Mouse (Mus musculus): ENCODE data around the gene Snx29. TPM values are rescaled to one million over a fixed set of nuclear protein-coding genes. Genes with fewer than 3 reads are reported as not detected.

Gene Snx29
- total and polyA plus RNA-seq, 3 experiments, result 2.6 to 9.9 (median 8.9) TPM

GRCm38 (mm10) chr16:11473893-11474505, 151.3 kb downstream of the Snx29 start:
- no peak for DNase-seq
- no peak overlapping the region for H3K9ac ChIP-seq (ENCODE audit: low read depth, low read length)
- H3K27ac ChIP-seq, result no peak overlapping the region; the same call in 1 of the 2 replicates
- H3K36me3 ChIP-seq (ENCODE audit: control insufficient read depth, insufficient read depth, low read length), result no peaks in the 10 kb centered on the region
- TF ChIP-seq POLR2A (IDR thresholded peaks at IDR 0.05; ENCODE audit: insufficient read depth, low read depth, low read length) (no peak), EP300 (IDR thresholded peaks at IDR 0.05; ENCODE audit: insufficient read depth, low read depth, low read length) (no peak), CTCF (IDR thresholded peaks at IDR 0.05) (no peak)
- no peak overlapping the region for H3K4me3 ChIP-seq
- intact Hi-C loops (cut with DNase I), result loop anchor here (5.0 kb wide), 1 partner anchor 198 kb away; no protein-coding TSS in a partner anchor
- no peaks in the 10 kb centered on the region for H3K79me2 ChIP-seq (replicated peaks; ENCODE audit: control insufficient read depth, insufficient read depth, low read length)
- no peaks in the 10 kb centered on the region for H3K27me3 ChIP-seq (ENCODE audit: control insufficient read depth, insufficient read depth, low read length)
- WGBS, result 77% methylated on average over 6 of the region's 6 CpGs
- H3K4me1 ChIP-seq (ENCODE audit: control insufficient read depth, insufficient read depth, low read length), result peaks cover 8% of the 10 kb centered on the region

GRCm38 (mm10) chr16:11475137-11475943, 152.6 kb downstream of the Snx29 start:
- no peak overlapping the region for H3K4me3 ChIP-seq
- no peaks in the 10 kb centered on the region for H3K36me3 ChIP-seq (ENCODE audit: control insufficient read depth, insufficient read depth, low read length)
- H3K9ac ChIP-seq (ENCODE audit: low read depth, low read length), result no peak overlapping the region
- peaks cover 11% of the 10 kb centered on the region for H3K4me1 ChIP-seq (ENCODE audit: control insufficient read depth, insufficient read depth, low read length)
- H3K79me2 ChIP-seq (replicated peaks; ENCODE audit: control insufficient read depth, insufficient read depth, low read length), result no peaks in the 10 kb centered on the region
- no peak for DNase-seq
- H3K27ac ChIP-seq, result no peak overlapping the region
- H3K27me3 ChIP-seq (ENCODE audit: control insufficient read depth, insufficient read depth, low read length), result no peaks in the 10 kb centered on the region
- intact Hi-C loops (cut with DNase I), result no loop called here
- WGBS, result 64% methylated on average over 10 of the region's 10 CpGs
- TF ChIP-seq POLR2A (IDR thresholded peaks at IDR 0.05; ENCODE audit: insufficient read depth, low read depth, low read length), result no peak

- no peaks in the 10 kb centered on the region for H3K79me2 ChIP-seq (replicated peaks; ENCODE audit: control insufficient read depth, insufficient read depth, low read length)
- 76% methylated on average over 1 of the region's 1 CpGs for WGBS
- no peak overlapping the region for H3K4me3 ChIP-seq
- H3K36me3 ChIP-seq (ENCODE audit: control insufficient read depth, insufficient read depth, low read length), result no peaks in the 10 kb centered on the region
- intact Hi-C loops (cut with DNase I), result no loop called here
- no peak for DNase-seq
- H3K4me1 ChIP-seq (ENCODE audit: control insufficient read depth, insufficient read depth, low read length), result peaks cover 11% of the 10 kb centered on the region
- no peak overlapping the region for H3K27ac ChIP-seq
- H3K9ac ChIP-seq (ENCODE audit: low read depth, low read length), result no peak overlapping the region
- no peaks in the 10 kb centered on the region for H3K27me3 ChIP-seq (ENCODE audit: control insufficient read depth, insufficient read depth, low read length)
- TF ChIP-seq POLR2A (IDR thresholded peaks at IDR 0.05; ENCODE audit: insufficient read depth, low read depth, low read length) (no peak), EP300 (IDR thresholded peaks at IDR 0.05; ENCODE audit: insufficient read depth, low read depth, low read length) (no peak), CTCF (IDR thresholded peaks at IDR 0.05) (no peak)
These were observed 153.6 kb downstream of the Snx29 start for GRCm38 (mm10) chr16:11476314-11476713.

- DNase-seq, result no peak
- intact Hi-C loops (cut with DNase I), result no loop called here
- no peaks in the 10 kb centered on the region for H3K27me3 ChIP-seq (ENCODE audit: control insufficient read depth, insufficient read depth, low read length)
- TF ChIP-seq POLR2A (IDR thresholded peaks at IDR 0.05; ENCODE audit: insufficient read depth, low read depth, low read length), result no peak
- TF ChIP-seq EP300 (IDR thresholded peaks at IDR 0.05; ENCODE audit: insufficient read depth, low read depth, low read length), result no peak
- TF ChIP-seq CTCF (IDR thresholded peaks at IDR 0.05), result no peak
- H3K36me3 ChIP-seq (ENCODE audit: control insufficient read depth, insufficient read depth, low read length), result no peaks in the 10 kb centered on the region
- WGBS, result 90% methylated on average over 2 of the region's 2 CpGs
- no peaks in the 10 kb centered on the region for H3K79me2 ChIP-seq (replicated peaks; ENCODE audit: control insufficient read depth, insufficient read depth, low read length)
- H3K4me1 ChIP-seq (ENCODE audit: control insufficient read depth, insufficient read depth, low read length), result peaks cover 11% of the 10 kb centered on the region
- no peak overlapping the region for H3K9ac ChIP-seq (ENCODE audit: low read depth, low read length)
- no peak overlapping the region for H3K4me3 ChIP-seq
- H3K27ac ChIP-seq, result no peak overlapping the region
These were observed 154.3 kb downstream of the Snx29 start for GRCm38 (mm10) chr16:11476968-11477367.

- Histone ChIP-seq H3K9ac (ENCODE audit: low read depth, low read length) (no peak overlapping the region), H3K4me3 (no peak overlapping the region), H3K27ac (no peak overlapping the region), H3K36me3 (ENCODE audit: control insufficient read depth, insufficient read depth, low read length) (no peaks in the 10 kb centered on the region), H3K79me2 (replicated peaks; ENCODE audit: control insufficient read depth, insufficient read depth, low read length) (no peaks in the 10 kb centered on the region), H3K4me1 (ENCODE audit: control insufficient read depth, insufficient read depth, low read length) (peaks cover 11% of the 10 kb centered on the region), H3K27me3 (ENCODE audit: control insufficient read depth, insufficient read depth, low read length) (no peaks in the 10 kb centered on the region)
- no peak for TF ChIP-seq CTCF (IDR thresholded peaks at IDR 0.05)
- no peak for TF ChIP-seq EP300 (IDR thresholded peaks at IDR 0.05; ENCODE audit: insufficient read depth, low read depth, low read length)
- no peak for TF ChIP-seq POLR2A (IDR thresholded peaks at IDR 0.05; ENCODE audit: insufficient read depth, low read depth, low read length)
- intact Hi-C loops (cut with DNase I), result no loop called here
- no peak for DNase-seq
- 72% methylated on average over 5 of the region's 5 CpGs for WGBS
These were observed 154.9 kb downstream of the Snx29 start for GRCm38 (mm10) chr16:11477591-11477990.

- H3K9ac ChIP-seq (ENCODE audit: low read depth, low read length), result no peak overlapping the region
- no peak overlapping the region for H3K4me3 ChIP-seq
- no peaks in the 10 kb centered on the region for H3K27me3 ChIP-seq (ENCODE audit: control insufficient read depth, insufficient read depth, low read length)
- no peaks in the 10 kb centered on the region for H3K36me3 ChIP-seq (ENCODE audit: control insufficient read depth, insufficient read depth, low read length)
- no peaks in the 10 kb centered on the region for H3K79me2 ChIP-seq (replicated peaks; ENCODE audit: control insufficient read depth, insufficient read depth, low read length)
- peak overlapping the region; percentile 31; the same call in 1 of the 2 replicates for H3K27ac ChIP-seq
- TF ChIP-seq CTCF (IDR thresholded peaks at IDR 0.05), result no peak
- no peak for TF ChIP-seq EP300 (IDR thresholded peaks at IDR 0.05; ENCODE audit: insufficient read depth, low read depth, low read length)
- no peak for TF ChIP-seq POLR2A (IDR thresholded peaks at IDR 0.05; ENCODE audit: insufficient read depth, low read depth, low read length)
- intact Hi-C loops (cut with DNase I), result no loop called here
- H3K4me1 ChIP-seq (ENCODE audit: control insufficient read depth, insufficient read depth, low read length), result peaks cover 6% of the 10 kb centered on the region; the same call in 1 of the 2 replicates
- 47% methylated on average over 4 of the region's 4 CpGs for WGBS
- DNase-seq, result no peak
These were observed 156.9 kb downstream of the Snx29 start for GRCm38 (mm10) chr16:11479605-11480004.

Measured in heart, adult 2 months (tissue).